In the genomic region with DNA sequence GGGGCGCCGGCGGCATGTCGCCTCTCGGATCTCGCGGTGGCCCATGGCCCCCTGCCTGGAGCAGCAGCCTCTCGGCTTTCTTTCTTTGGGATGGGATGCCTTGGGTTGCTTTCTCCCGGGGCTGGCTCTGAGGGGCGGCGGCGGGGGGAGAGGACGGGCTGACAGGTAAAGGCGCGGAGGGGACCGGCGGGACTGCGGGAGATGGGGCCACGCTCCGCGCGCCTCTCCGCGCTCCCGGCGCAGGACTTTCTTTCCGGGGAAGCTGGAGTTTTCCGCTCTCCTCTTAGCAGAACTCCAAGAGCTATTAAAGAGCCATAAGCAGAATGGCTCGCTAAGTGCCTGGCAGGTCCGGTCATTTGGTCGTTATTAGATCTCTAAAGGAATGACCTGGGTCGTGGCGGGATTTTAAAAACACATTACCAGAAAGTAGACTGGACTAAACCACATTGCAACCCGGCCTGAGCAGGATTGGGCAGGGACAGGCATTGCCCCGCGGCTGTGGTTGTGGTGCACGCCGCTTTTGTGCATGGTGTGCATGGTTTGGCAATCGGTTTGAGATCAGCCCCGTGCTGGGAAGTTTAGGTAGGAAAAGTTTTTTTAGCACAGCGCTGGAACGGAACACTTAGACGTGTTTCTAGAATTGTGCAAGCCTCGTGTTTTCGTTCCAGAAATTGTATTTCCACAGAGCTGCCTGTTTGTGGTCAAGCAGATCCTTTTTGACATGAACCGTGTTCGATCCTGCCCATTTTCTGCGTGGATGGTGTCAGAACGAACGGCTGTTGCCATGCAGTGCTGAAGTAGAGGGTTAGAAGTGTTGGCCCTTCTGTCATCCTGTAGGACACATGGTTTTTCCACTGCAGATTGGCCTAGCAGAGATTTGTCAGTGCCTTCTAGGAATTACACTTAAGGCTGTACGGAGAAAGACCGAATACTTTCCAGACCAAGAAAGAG, we compare ENCODE assay signal across 8 mouse cellular contexts. TPM values are rescaled to one million over a fixed set of nuclear protein-coding genes. Genes with fewer than 3 reads are reported as not detected.
DNase-seq lines count a peak whose midpoint lies in the region; ATAC-seq and TF ChIP-seq lines count a peak whose summit lies in the region.

No protein-coding gene starts in this region.

- peaks cover 9% of the 10 kb centered on the region; the same call in 1 of the 2 replicates for H3K4me1 ChIP-seq in liver, adult 2 months (ENCODE audit: control insufficient read depth, insufficient read depth, low read length)
- H3K4me1 ChIP-seq in midbrain, embryonic 16.5 days (ENCODE audit: control insufficient read depth, insufficient read depth, low read length), result peaks cover 17% of the 10 kb centered on the region

- WGBS in liver, adult 2 months, result 2% methylated on average over 52 of the region's 52 CpGs
- WGBS in midbrain, embryonic 16.5 days, result 2% methylated on average over 45 of the region's 52 CpGs

- TF ChIP-seq POLR2A in liver, adult 2 months (IDR thresholded peaks at IDR 0.05; ENCODE audit: extremely low read depth, insufficient read depth, low read length), result no peak

- peak overlapping the region; percentile 72 for H3K9ac ChIP-seq in liver, adult 2 months (ENCODE audit: low read depth, low read length)
- peak overlapping the region; percentile 90 for H3K9ac ChIP-seq in midbrain, embryonic 16.5 days (ENCODE audit: low read depth, low read length)

- peak overlapping the region; percentile 71 for H3ac ChIP-seq in C2C12 (ENCODE audit: control insufficient read depth, insufficient read length, low read depth)

- H3K4me3 ChIP-seq in C2C12 (ENCODE audit: insufficient read depth, poor library complexity, severe bottlenecking), result peak overlapping the region; percentile 66
- peak overlapping the region; percentile 70 for H3K4me3 ChIP-seq in liver, adult 2 months (ENCODE audit: insufficient read depth, low read depth, low read length)
- peak overlapping the region; percentile 76 for H3K4me3 ChIP-seq in midbrain, embryonic 16.5 days (ENCODE audit: low read depth, low read length)

- H3K27ac ChIP-seq in liver, adult 2 months (replicated peaks; ENCODE audit: insufficient read depth, low read depth, low read length), result peak overlapping the region; percentile 50
- peak overlapping the region; percentile 91 for H3K27ac ChIP-seq in midbrain, embryonic 16.5 days (ENCODE audit: low read length)

- peak overlapping the region; percentile 51 for H3K4me2 ChIP-seq in midbrain, embryonic 16.5 days (ENCODE audit: low read length)

- no peaks in the 10 kb centered on the region for H3K27me3 ChIP-seq in C2C12 (ENCODE audit: control insufficient read depth, insufficient read depth, insufficient read length)
- H3K27me3 ChIP-seq in liver, adult 2 months (ENCODE audit: control insufficient read depth, insufficient read depth, low read length), result no peaks in the 10 kb centered on the region
- no peaks in the 10 kb centered on the region for H3K27me3 ChIP-seq in midbrain, embryonic 16.5 days (ENCODE audit: control insufficient read depth, insufficient read depth, low read depth, low read length)

- DNase-seq in embryo, embryonic 9.5 days (ENCODE audit: extremely low spot score), result peak; percentile 65
- DNase-seq in kidney, adult 9 months, result peak; percentile 84
- DNase-seq in liver, adult 2 months (ENCODE audit: extremely low read depth, low read depth, low spot score), result peak; percentile 86
- DNase-seq in testis, postnatal 14 days (ENCODE audit: low spot score), result peak; percentile 18

- peak; percentile 1 for ATAC-seq in activated CD4-positive, CD25-positive, alpha-beta regulatory T cell, adult 4 months
- ATAC-seq in granulocyte monocyte progenitor cell, adult 5-6 weeks (replicated peaks; ENCODE audit: poor library complexity, severe bottlenecking), result peak; percentile 65
- peak; percentile 69 for ATAC-seq in midbrain, embryonic 16.5 days

- peaks cover 35% of the 10 kb centered on the region for H3K79me2 ChIP-seq in C2C12 (ENCODE audit: control insufficient read depth, insufficient read depth)
- H3K79me2 ChIP-seq in liver, adult 2 months (ENCODE audit: control insufficient read depth, insufficient read depth, low read length), result peaks cover 11% of the 10 kb centered on the region; the same call in 1 of the 2 replicates

- H3K79me3 ChIP-seq in C2C12 (ENCODE audit: low read depth), result peaks cover 10% of the 10 kb centered on the region

- H3K36me3 ChIP-seq in C2C12 (ENCODE audit: control insufficient read depth, insufficient read depth), result no peaks in the 10 kb centered on the region
- no peaks in the 10 kb centered on the region for H3K36me3 ChIP-seq in liver, adult 2 months (ENCODE audit: control insufficient read depth, insufficient read depth, low read length)
- no peaks in the 10 kb centered on the region for H3K36me3 ChIP-seq in midbrain, embryonic 16.5 days (ENCODE audit: control insufficient read depth, insufficient read depth, low read length)

- TF ChIP-seq CTCF in C2C12 (IDR thresholded peaks at IDR 0.05; ENCODE audit: control insufficient read depth, insufficient read depth, insufficient read length), result no peak
- no peak for TF ChIP-seq CTCF in liver, adult 2 months (IDR thresholded peaks at IDR 0.05; ENCODE audit: low read depth, low read length)

- no peaks in the 10 kb centered on the region for H3K9me3 ChIP-seq in midbrain, embryonic 16.5 days (replicated peaks; ENCODE audit: control insufficient read depth, low read length, poor library complexity, severe bottlenecking)

TF ChIP-seq in C2C12, 6 proteins besides CTCF, POLR2A, EP300 and RAD21:
- TF ChIP-seq FOSL1 (IDR thresholded peaks at IDR 0.05; ENCODE audit: insufficient read depth, low read length, poor library complexity, severe bottlenecking), result no peak
- TF ChIP-seq MYOD1 (IDR thresholded peaks at IDR 0.05; ENCODE audit: control insufficient read depth, insufficient read length, low read depth), result no peak
- TF ChIP-seq CEBPB (IDR thresholded peaks at IDR 0.05; ENCODE audit: low read depth), result no peak
- no peak for TF ChIP-seq MAX (IDR thresholded peaks at IDR 0.05)
- TF ChIP-seq MYOG (IDR thresholded peaks at IDR 0.05; ENCODE audit: control insufficient read depth, extremely low read depth, insufficient read length), result no peak
- TF ChIP-seq USF1 (IDR thresholded peaks at IDR 0.05; ENCODE audit: low read depth), result no peak

RNA-seq across cellular contexts. Expression of gene Arl15, which starts 0.7 kb away (rescaled TPM):
- polyA plus RNA-seq in C2C12 (2012; fragmentation: generic; extraction: Trizol), result 3.5 TPM
- 10 to 100 TPM; 11.2 to 14.6 TPM for polyA plus RNA-seq in activated CD4-positive, CD25-positive, alpha-beta regulatory T cell, adult 4 months (2017; shearing (Covaris generic))
- total RNA-seq in granulocyte monocyte progenitor cell, adult 5-6 weeks (2014; fragmentation: Nextera tagmentation), result 15.6 and 16.1 TPM in 2 replicates
- total RNA-seq in granulocyte monocyte progenitor cell, adult 5-6 weeks (2017), result 16.4 and 17.3 TPM in 2 replicates
- 6.5 and 6.8 TPM in 2 replicates for total RNA-seq in liver, adult 2 months (2014; rRNA removed)
- 1.5 and 1.9 TPM in 2 replicates for polyA plus RNA-seq in liver, adult 2 months (2012; rRNA removed)
- polyA plus RNA-seq in midbrain, embryonic 16.5 days (2015; fragmentation: Nextera tagmentation; extraction: Ambion mirVana), result 17.4 and 18.7 TPM in 2 replicates

Comparison
In these comparisons a context has a peak if more than half of its experiments do, and no peak if none do; other contexts are left out.
1. Peak in every context shown above with its lines: DNase-seq, ATAC-seq, H3K4me3 ChIP-seq and H3K27ac ChIP-seq.
2. ATAC-seq: peak in every context shown above with its lines; median percentile 69 in midbrain, embryonic 16.5 days; 65 in granulocyte monocyte progenitor cell, adult 5-6 weeks; 1 in activated CD4-positive, CD25-positive, alpha-beta regulatory T cell, adult 4 months.
3. DNase-seq: peak in every context shown above with its lines; median percentile 86 in liver, adult 2 months; 84 in kidney, adult 9 months; 65 in embryo, embryonic 9.5 days; 18 in testis, postnatal 14 days.